Comparison of ENCODE assay signal across 7 mouse cellular contexts in the genomic region with DNA sequence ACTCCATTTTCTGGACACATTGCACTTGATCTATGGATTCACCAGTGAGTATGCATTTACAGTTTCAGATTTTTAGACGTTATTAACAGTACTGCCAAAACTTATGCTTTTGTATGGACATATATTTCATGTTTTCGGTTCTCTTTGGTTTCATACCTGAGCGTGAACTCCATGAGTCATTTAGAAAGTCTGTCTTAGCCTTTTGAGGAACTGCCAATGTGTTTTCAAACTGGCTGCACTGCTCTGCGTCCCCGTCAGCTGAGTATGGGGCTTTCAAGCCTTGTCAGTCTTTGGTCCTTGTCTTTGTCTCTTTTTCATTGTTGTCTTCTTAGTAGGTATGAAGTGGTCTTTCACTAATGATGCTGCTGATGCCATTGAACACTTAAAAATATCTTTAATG.
"Had no signal": no experiment of that assay in that cellular context is flagged by ENCODE, and none has a peak within 500 bp of the region (broad histone marks: within the 10 kb centered on the region; RNA-seq: fewer than 3 reads in every experiment).

No protein-coding gene starts in this region.

- DNase-seq: kidney, postnatal 10 days; kidney, postnatal 4 days; lung, adult 18-20 months; midbrain, embryonic 14.5 days; retina, postnatal 1 day; right cerebral cortex, postnatal 4 days; spleen, adult 18-20 months had no signal
